Mouse (Mus musculus): Measurements from ENCODE around the gene Senp2. TPM values are rescaled to one million over a fixed set of nuclear protein-coding genes. Genes with fewer than 3 reads are reported as not detected.
"Not testable (repeated sequence)": the region's sequence is repeated elsewhere in the genome, so short reads cannot be mapped to it uniquely, and the experiment has no call there.

Senp2 gene
- polyA plus RNA-seq, 1 experiment from 2014 or later, result 44.5 TPM

GRCm38 (mm10) chr16:21986191-21986590, 23.1 kb upstream of the Senp2 start:
- Histone ChIP-seq H3K9ac (ENCODE audit: low read length) (no peak overlapping the region), H3K27me3 (ENCODE audit: control insufficient read depth, insufficient read depth, low read depth, low read length) (no peaks in the 10 kb centered on the region), H3K36me3 (ENCODE audit: control insufficient read depth, insufficient read depth, low read length) (no peaks in the 10 kb centered on the region), H3K9me3 (ENCODE audit: control insufficient read depth, low read length) (no peaks in the 10 kb centered on the region), H3K4me1 (replicated peaks; ENCODE audit: control insufficient read depth, insufficient read depth, low read length) (no peaks in the 10 kb centered on the region), H3K4me3 (ENCODE audit: low read length) (no peak overlapping the region), H3K27ac (ENCODE audit: low read length) (no peak overlapping the region), H3K4me2 (ENCODE audit: low read depth, low read length) (no peak overlapping the region)
- ATAC-seq (ENCODE audit: low read depth), result no peak
- WGBS, result 27% methylated on average over 3 of the region's 3 CpGs

GRCm38 (mm10) chr16:21987956-21988355, 21.3 kb upstream of the Senp2 start:
- Histone ChIP-seq H3K27ac (ENCODE audit: low read length) (no peak overlapping the region), H3K9me3 (ENCODE audit: control insufficient read depth, low read length) (no peaks in the 10 kb centered on the region), H3K27me3 (ENCODE audit: control insufficient read depth, insufficient read depth, low read depth, low read length) (no peaks in the 10 kb centered on the region), H3K4me2 (ENCODE audit: low read depth, low read length) (no peak overlapping the region), H3K4me1 (replicated peaks; ENCODE audit: control insufficient read depth, insufficient read depth, low read length) (no peaks in the 10 kb centered on the region), H3K9ac (ENCODE audit: low read length) (no peak overlapping the region), H3K36me3 (ENCODE audit: control insufficient read depth, insufficient read depth, low read length) (no peaks in the 10 kb centered on the region), H3K4me3 (ENCODE audit: low read length) (no peak overlapping the region)
- 51% methylated on average over 5 of the region's 5 CpGs for WGBS
- ATAC-seq (ENCODE audit: low read depth), result no peak

- H3K9me3 ChIP-seq (ENCODE audit: control insufficient read depth, low read length); H3K27me3 ChIP-seq (ENCODE audit: control insufficient read depth, insufficient read depth, low read depth, low read length); H3K4me3 ChIP-seq (ENCODE audit: low read length); H3K4me2 ChIP-seq (ENCODE audit: low read depth, low read length); H3K36me3 ChIP-seq (ENCODE audit: control insufficient read depth, insufficient read depth, low read length); ATAC-seq (ENCODE audit: low read depth); H3K27ac ChIP-seq (ENCODE audit: low read length); H3K4me1 ChIP-seq (replicated peaks; ENCODE audit: control insufficient read depth, insufficient read depth, low read length); H3K9ac ChIP-seq (ENCODE audit: low read length): not testable (repeated sequence)
Observed at GRCm38 (mm10) chr16:21990893-21991292, 18.4 kb upstream of the Senp2 start.

GRCm38 (mm10) chr16:21991774-21992173, 17.5 kb upstream of the Senp2 start:
- no peak overlapping the region for H3K4me3 ChIP-seq (ENCODE audit: low read length)
- no peaks in the 10 kb centered on the region for H3K36me3 ChIP-seq (ENCODE audit: control insufficient read depth, insufficient read depth, low read length)
- H3K9me3 ChIP-seq (ENCODE audit: control insufficient read depth, low read length), result no peaks in the 10 kb centered on the region
- no peak overlapping the region for H3K9ac ChIP-seq (ENCODE audit: low read length)
- H3K4me2 ChIP-seq (ENCODE audit: low read depth, low read length), result no peak overlapping the region
- WGBS, result 65% methylated on average over 2 of the region's 2 CpGs
- no peak for ATAC-seq (ENCODE audit: low read depth)
- no peaks in the 10 kb centered on the region; the same call in 1 of the 2 replicates for H3K27me3 ChIP-seq (ENCODE audit: control insufficient read depth, insufficient read depth, low read depth, low read length)
- peaks cover 13% of the 10 kb centered on the region for H3K4me1 ChIP-seq (replicated peaks; ENCODE audit: control insufficient read depth, insufficient read depth, low read length)
- no peak overlapping the region for H3K27ac ChIP-seq (ENCODE audit: low read length)

- Histone ChIP-seq H3K36me3 (ENCODE audit: control insufficient read depth, insufficient read depth, low read length) (no peaks in the 10 kb centered on the region), H3K4me1 (replicated peaks; ENCODE audit: control insufficient read depth, insufficient read depth, low read length) (peaks cover 15% of the 10 kb centered on the region), H3K9ac (ENCODE audit: low read length) (peak within 1 kb of the TSS; percentile 51), H3K4me2 (ENCODE audit: low read depth, low read length) (peak within 1 kb of the TSS; percentile 64), H3K27me3 (ENCODE audit: control insufficient read depth, insufficient read depth, low read depth, low read length) (no peaks in the 10 kb centered on the region; the same call in 1 of the 2 replicates), H3K4me3 (ENCODE audit: low read length) (peak within 1 kb of the TSS; percentile 35), H3K9me3 (ENCODE audit: control insufficient read depth, low read length) (no peaks in the 10 kb centered on the region), H3K27ac (ENCODE audit: low read length) (peak within 1 kb of the TSS; percentile 90)
- ATAC-seq (ENCODE audit: low read depth), result no peak
- 10% methylated on average over 16 of the region's 16 CpGs for WGBS
Observed at GRCm38 (mm10) chr16:21995304-21995703, 14.0 kb upstream of the Senp2 start, which contains the start of gene Liph. Liph (minus strand) TSS chr16:21995663.

- Histone ChIP-seq H3K4me2 (ENCODE audit: low read depth, low read length) (0 out of 2 replicates have a peak overlapping the region, but pooled peaks have one; percentile 16), H3K9me3 (ENCODE audit: control insufficient read depth, low read length) (no peaks in the 10 kb centered on the region), H3K27me3 (ENCODE audit: control insufficient read depth, insufficient read depth, low read depth, low read length) (no peaks in the 10 kb centered on the region; the same call in 1 of the 2 replicates), H3K9ac (ENCODE audit: low read length) (no peak overlapping the region), H3K4me1 (replicated peaks; ENCODE audit: control insufficient read depth, insufficient read depth, low read length) (peaks cover 15% of the 10 kb centered on the region), H3K27ac (ENCODE audit: low read length) (peak overlapping the region; percentile 90), H3K36me3 (ENCODE audit: control insufficient read depth, insufficient read depth, low read length) (no peaks in the 10 kb centered on the region), H3K4me3 (ENCODE audit: low read length) (no peak overlapping the region)
- WGBS, result 22% methylated on average over 4 of the region's 4 CpGs
- peak; percentile 59 for ATAC-seq (ENCODE audit: low read depth)
Observed at GRCm38 (mm10) chr16:21996402-21996801, 12.9 kb upstream of the Senp2 start.

- H3K27me3 ChIP-seq (ENCODE audit: control insufficient read depth, insufficient read depth, low read depth, low read length), result no peaks in the 10 kb centered on the region; the same call in 1 of the 2 replicates
- H3K9me3 ChIP-seq (ENCODE audit: control insufficient read depth, low read length), result no peaks in the 10 kb centered on the region
- peak overlapping the region; percentile 90 for H3K27ac ChIP-seq (ENCODE audit: low read length)
- peak overlapping the region; percentile 16; the same call in 1 of the 2 replicates for H3K4me2 ChIP-seq (ENCODE audit: low read depth, low read length)
- 19% methylated on average over 5 of the region's 5 CpGs for WGBS
- ATAC-seq (ENCODE audit: low read depth), result peak; percentile 86
- H3K9ac ChIP-seq (ENCODE audit: low read length), result no peak overlapping the region
- H3K4me3 ChIP-seq (ENCODE audit: low read length), result no peak overlapping the region
- H3K36me3 ChIP-seq (ENCODE audit: control insufficient read depth, insufficient read depth, low read length), result no peaks in the 10 kb centered on the region
- H3K4me1 ChIP-seq (replicated peaks; ENCODE audit: control insufficient read depth, insufficient read depth, low read length), result peaks cover 15% of the 10 kb centered on the region
Observed at GRCm38 (mm10) chr16:21996881-21997641, 12.2 kb upstream of the Senp2 start.

- Histone ChIP-seq H3K4me2 (ENCODE audit: low read depth, low read length) (no peak overlapping the region), H3K27ac (ENCODE audit: low read length) (peak overlapping the region; percentile 90), H3K36me3 (ENCODE audit: control insufficient read depth, insufficient read depth, low read length) (no peaks in the 10 kb centered on the region), H3K9me3 (ENCODE audit: control insufficient read depth, low read length) (no peaks in the 10 kb centered on the region), H3K4me1 (replicated peaks; ENCODE audit: control insufficient read depth, insufficient read depth, low read length) (peaks cover 15% of the 10 kb centered on the region), H3K27me3 (ENCODE audit: control insufficient read depth, insufficient read depth, low read depth, low read length) (no peaks in the 10 kb centered on the region; the same call in 1 of the 2 replicates), H3K4me3 (ENCODE audit: low read length) (no peak overlapping the region), H3K9ac (ENCODE audit: low read length) (no peak overlapping the region)
- 58% methylated on average over 5 of the region's 5 CpGs for WGBS
- ATAC-seq (ENCODE audit: low read depth), result no peak
Observed at GRCm38 (mm10) chr16:21998061-21998460, 11.2 kb upstream of the Senp2 start.

- ATAC-seq (ENCODE audit: low read depth), result peak; percentile 41; the same call in 1 of the 2 replicates
- peak overlapping the region; percentile 53 for H3K27ac ChIP-seq (ENCODE audit: low read length)
Observed at GRCm38 (mm10) chr16:21999941-22000690, 9.2 kb upstream of the Senp2 start.

More at GRCm38 (mm10) chr16:21999941-22000690, 9.2 kb upstream of the Senp2 start:
- Histone ChIP-seq H3K4me1 (replicated peaks; ENCODE audit: control insufficient read depth, insufficient read depth, low read length) (peaks cover 15% of the 10 kb centered on the region), H3K9ac (ENCODE audit: low read length) (no peak overlapping the region), H3K27me3 (ENCODE audit: control insufficient read depth, insufficient read depth, low read depth, low read length) (no peaks in the 10 kb centered on the region; the same call in 1 of the 2 replicates), H3K9me3 (ENCODE audit: control insufficient read depth, low read length) (no peaks in the 10 kb centered on the region), H3K36me3 (ENCODE audit: control insufficient read depth, insufficient read depth, low read length) (no peaks in the 10 kb centered on the region), H3K4me3 (ENCODE audit: low read length) (no peak overlapping the region), H3K4me2 (ENCODE audit: low read depth, low read length) (no peak overlapping the region)
- 71% methylated on average over 4 of the region's 4 CpGs for WGBS

All from lung, embryonic 16.5 days (tissue).